Mouse (Mus musculus) liver, embryonic 13.5 days (tissue): Measurements from ENCODE around the gene Chst15. TPM values are rescaled to one million over a fixed set of nuclear protein-coding genes. Genes with fewer than 3 reads are reported as not detected.

Source experiments
- ATAC-seq: fragments of 200-750 bp; cut with Nextera tagmentation; 2 replicates; pipeline ENCODE4 v1.8.0; 2017; ENCODE audit warnings: low read depth, mild to moderate bottlenecking, moderate number of reproducible peaks, moderate library complexity
- DNase-seq: peaks from one replicate; pipeline ENCODE4 v3.0.0; 2022
- H3K27ac ChIP-seq: fragments of 300-500 bp; sonication (generic); 2 replicates; pipeline ENCODE4 v1.5.1; 2015; ENCODE audit warnings: moderate library complexity, mild to moderate bottlenecking, inconsistent platforms
- H3K27me3 ChIP-seq: fragments of 300-500 bp; sonication (generic); 2 replicates; pipeline ENCODE4 v1.6.1; 2015; ENCODE audit warnings: mild to moderate bottlenecking, inconsistent platforms
- H3K36me3 ChIP-seq: fragments of 300-500 bp; sonication (generic); 2 replicates; pipeline ENCODE4 v1.6.1; 2015; ENCODE audit warnings: mild to moderate bottlenecking, inconsistent platforms
- H3K4me1 ChIP-seq: fragments of 300-500 bp; sonication (generic); replicated peaks from 2 replicates; pipeline ENCODE4 v1.6.1; 2015; ENCODE audit warnings: inconsistent platforms
- H3K4me2 ChIP-seq: fragments of 300-500 bp; sonication (generic); 2 replicates; pipeline ENCODE4 v1.6.1; 2015; ENCODE audit warnings: inconsistent platforms, mild to moderate bottlenecking, moderate library complexity
- H3K4me3 ChIP-seq: fragments of 300-500 bp; sonication (generic); replicated peaks from 2 replicates; pipeline ENCODE4 v1.5.1; 2015; ENCODE audit warnings: mild to moderate bottlenecking, inconsistent platforms
- H3K9ac ChIP-seq: fragments of 300-500 bp; sonication (generic); 2 replicates; pipeline ENCODE4 v1.6.1; 2015; ENCODE audit warnings: mild to moderate bottlenecking, inconsistent platforms
- H3K9me3 ChIP-seq: fragments of 300-500 bp; sonication (generic); replicated peaks from 2 replicates; pipeline ENCODE4 v1.6.1; 2016; ENCODE audit warnings: inconsistent platforms
- WGBS: fragments of 180-500 bp; shearing (Covaris S2); methylation state at CpG from one replicate; pipeline ENCODE4 v1.1.7; 2015; ENCODE audit not compliant: insufficient replicate concordance; 5-methylcytosine and 5-hydroxymethylcytosine counted together
- polyA plus RNA-seq: library from polyadenylated mRNA; unstranded; fragments of >200 nt; fragmentation: Nextera tagmentation; extraction: Ambion mirVana; gene quantifications from 2 replicates; pipeline ENCODE4 v1.2.1, GENCODE M21; 2015

The Chst15 gene
- polyA plus RNA-seq, 1 experiment from 2014 or later: 4.6 TPM

GRCm38 (mm10) chr7:132349075-132349572 is 32.1 kb upstream of the Chst15 start:
- H3K9me3 ChIP-seq: no peaks in the 10 kb centered on the region
- peaks cover 8% of the 10 kb centered on the region; the same call in 1 of the 2 replicates for H3K4me1 ChIP-seq
- DNase-seq (no peak), ATAC-seq (no peak)
- H3K27ac ChIP-seq: no peak overlapping the region
- H3K36me3 ChIP-seq: no peaks in the 10 kb centered on the region
- H3K9ac ChIP-seq: no peak overlapping the region
- H3K4me2 ChIP-seq: no peak overlapping the region
- H3K4me3 ChIP-seq: no peak overlapping the region
- WGBS: 67% methylated on average over 6 of the region's 6 CpGs
- no peaks in the 10 kb centered on the region for H3K27me3 ChIP-seq

DNA sequence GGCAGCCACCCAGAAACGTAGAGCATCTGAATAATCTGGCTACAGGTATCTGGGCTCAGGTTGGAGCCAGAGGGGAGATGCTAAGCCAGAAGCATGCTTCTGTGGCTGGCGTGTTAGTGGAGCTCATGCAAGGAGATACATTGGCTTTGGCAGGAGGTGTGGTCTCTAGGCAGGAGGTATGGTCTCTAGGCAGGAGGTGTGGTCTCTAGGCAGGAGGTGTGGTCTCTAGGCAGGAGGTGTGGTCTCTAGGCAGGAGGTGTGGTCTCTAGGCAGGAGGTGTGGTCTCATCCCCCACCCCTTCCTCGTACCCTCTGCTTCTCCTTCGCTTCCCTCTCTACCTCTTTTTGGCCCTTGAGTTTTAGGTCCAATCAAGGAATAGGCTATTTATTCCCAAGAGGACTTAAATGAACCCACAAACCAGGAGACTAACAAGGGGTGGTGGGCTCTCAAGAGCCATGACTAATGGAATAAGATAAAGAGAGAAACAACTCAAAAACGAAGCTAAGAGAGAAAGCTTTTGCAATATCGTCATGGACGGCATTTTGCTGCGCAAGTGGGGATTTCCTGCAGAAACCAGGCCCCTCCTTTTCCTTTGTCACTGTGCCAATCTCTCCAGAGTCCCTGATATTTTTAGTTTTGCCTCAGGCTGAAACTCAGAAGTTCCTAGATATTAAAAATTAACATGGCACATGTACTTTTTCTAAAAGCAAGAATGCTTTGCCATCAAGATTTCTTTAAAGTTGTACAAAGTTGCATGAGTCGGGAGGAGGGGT is 30.4 kb upstream of the Chst15 start:
- no peak for ATAC-seq
- Histone ChIP-seq H3K4me2 (no peak overlapping the region), H3K4me1 (peaks cover 14% of the 10 kb centered on the region; the same call in 1 of the 2 replicates), H3K9ac (no peak overlapping the region), H3K9me3 (no peaks in the 10 kb centered on the region), H3K27ac (no peak overlapping the region), H3K36me3 (no peaks in the 10 kb centered on the region), H3K4me3 (no peak overlapping the region), H3K27me3 (no peaks in the 10 kb centered on the region)
- WGBS: 47% methylated on average over 9 of the region's 9 CpGs
- DNase-seq: no peak

DNA sequence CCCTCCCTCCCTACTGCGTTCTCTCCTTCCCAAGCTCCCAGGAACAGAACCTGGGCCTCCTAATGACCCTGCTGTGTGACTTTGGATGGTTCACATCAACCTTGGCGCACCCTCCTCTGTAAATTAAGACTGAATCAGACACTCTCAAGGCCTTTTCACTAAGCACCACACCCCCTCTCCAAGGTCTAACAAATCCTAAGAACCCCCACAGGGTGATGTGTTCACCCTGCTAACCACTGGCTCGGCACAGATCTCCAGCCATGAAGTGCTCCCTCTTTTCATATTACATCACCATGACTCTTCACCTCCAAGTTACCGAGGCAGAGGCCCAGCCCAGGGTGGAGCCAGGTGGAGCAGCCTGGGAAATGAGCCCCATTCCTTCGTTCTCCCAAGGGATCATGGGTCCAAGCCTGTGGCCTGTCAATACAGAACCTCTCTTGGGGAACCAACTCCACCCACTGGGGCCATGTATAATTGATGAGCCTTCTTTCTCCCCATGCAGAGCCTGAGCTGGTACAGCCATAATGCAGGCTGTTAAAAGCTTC is 28.6 kb upstream of the Chst15 start:
- WGBS: 63% methylated on average over 5 of the region's 5 CpGs
- no peak overlapping the region for H3K4me2 ChIP-seq
- no peaks in the 10 kb centered on the region for H3K9me3 ChIP-seq
- peaks cover 14% of the 10 kb centered on the region; the same call in 1 of the 2 replicates for H3K4me1 ChIP-seq
- no peak overlapping the region for H3K27ac ChIP-seq
- no peak overlapping the region for H3K9ac ChIP-seq
- no peak for ATAC-seq
- H3K27me3 ChIP-seq: no peaks in the 10 kb centered on the region
- H3K4me3 ChIP-seq: no peak overlapping the region
- H3K36me3 ChIP-seq: no peaks in the 10 kb centered on the region
- no peak for DNase-seq

GRCm38 (mm10) chr7:132344606-132345005 is 27.6 kb upstream of the Chst15 start:
- Histone ChIP-seq H3K4me3 (no peak overlapping the region), H3K9ac (no peak overlapping the region), H3K27me3 (no peaks in the 10 kb centered on the region), H3K9me3 (no peaks in the 10 kb centered on the region), H3K4me1 (peaks cover 14% of the 10 kb centered on the region; the same call in 1 of the 2 replicates), H3K27ac (no peak overlapping the region), H3K36me3 (no peaks in the 10 kb centered on the region), H3K4me2 (no peak overlapping the region)
- no peak for ATAC-seq
- DNase-seq: no peak
- 45% methylated on average over 4 of the region's 4 CpGs for WGBS

DNA sequence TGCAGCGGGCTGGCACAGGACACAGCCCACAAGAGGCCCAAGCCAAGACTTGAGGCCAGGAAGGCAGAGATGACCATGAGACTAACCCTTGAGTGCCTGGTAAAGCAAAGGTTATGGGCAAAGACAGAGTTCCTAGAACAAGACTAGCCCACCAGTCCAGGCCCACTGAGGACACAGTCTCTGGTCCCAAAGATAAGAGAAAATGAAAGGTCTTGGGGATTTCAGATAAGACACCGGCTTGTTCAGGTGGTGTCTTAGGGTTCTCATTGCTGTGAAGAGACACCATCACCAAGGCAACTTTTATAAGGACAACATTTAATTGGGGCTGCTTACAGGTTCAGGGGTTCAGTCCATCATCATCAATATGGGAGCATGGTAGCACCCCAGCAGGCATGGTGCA is 26.9 kb upstream of the Chst15 start:
- Histone ChIP-seq H3K27me3 (no peaks in the 10 kb centered on the region), H3K4me3 (no peak overlapping the region), H3K4me2 (no peak overlapping the region), H3K9ac (no peak overlapping the region), H3K9me3 (no peaks in the 10 kb centered on the region), H3K36me3 (no peaks in the 10 kb centered on the region), H3K27ac (no peak overlapping the region), H3K4me1 (peaks cover 17% of the 10 kb centered on the region)
- 49% methylated on average over 2 of the region's 2 CpGs for WGBS
- ATAC-seq (no peak), DNase-seq (no peak)

DNA sequence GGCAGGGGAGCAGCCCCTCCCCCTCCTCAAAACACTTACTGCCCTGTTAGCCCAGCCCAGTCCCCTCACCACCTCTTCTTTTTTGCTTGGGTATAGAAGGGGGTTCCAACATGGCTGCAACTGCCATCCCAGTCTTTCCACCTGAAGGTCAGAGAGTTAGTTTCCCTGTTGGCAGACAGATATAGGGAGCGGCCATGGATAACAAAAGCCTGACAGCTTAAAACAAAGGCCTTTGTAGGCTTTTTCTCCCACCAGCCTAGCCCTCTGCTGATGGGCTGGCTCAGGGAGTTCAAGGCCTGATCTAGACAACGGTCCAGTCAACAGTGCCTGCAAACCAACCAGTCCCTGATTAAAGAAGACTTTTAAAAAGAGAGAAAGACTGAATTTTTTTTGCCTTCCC is 26.1 kb upstream of the Chst15 start:
- H3K9ac ChIP-seq: no peak overlapping the region
- no peaks in the 10 kb centered on the region for H3K27me3 ChIP-seq
- no peak overlapping the region for H3K27ac ChIP-seq
- WGBS: 61% methylated on average over 2 of the region's 2 CpGs
- ATAC-seq: no peak
- H3K4me1 ChIP-seq: peaks cover 23% of the 10 kb centered on the region
- no peak overlapping the region for H3K4me3 ChIP-seq
- H3K36me3 ChIP-seq: no peaks in the 10 kb centered on the region
- DNase-seq: no peak
- no peaks in the 10 kb centered on the region for H3K9me3 ChIP-seq
- no peak overlapping the region for H3K4me2 ChIP-seq

DNA sequence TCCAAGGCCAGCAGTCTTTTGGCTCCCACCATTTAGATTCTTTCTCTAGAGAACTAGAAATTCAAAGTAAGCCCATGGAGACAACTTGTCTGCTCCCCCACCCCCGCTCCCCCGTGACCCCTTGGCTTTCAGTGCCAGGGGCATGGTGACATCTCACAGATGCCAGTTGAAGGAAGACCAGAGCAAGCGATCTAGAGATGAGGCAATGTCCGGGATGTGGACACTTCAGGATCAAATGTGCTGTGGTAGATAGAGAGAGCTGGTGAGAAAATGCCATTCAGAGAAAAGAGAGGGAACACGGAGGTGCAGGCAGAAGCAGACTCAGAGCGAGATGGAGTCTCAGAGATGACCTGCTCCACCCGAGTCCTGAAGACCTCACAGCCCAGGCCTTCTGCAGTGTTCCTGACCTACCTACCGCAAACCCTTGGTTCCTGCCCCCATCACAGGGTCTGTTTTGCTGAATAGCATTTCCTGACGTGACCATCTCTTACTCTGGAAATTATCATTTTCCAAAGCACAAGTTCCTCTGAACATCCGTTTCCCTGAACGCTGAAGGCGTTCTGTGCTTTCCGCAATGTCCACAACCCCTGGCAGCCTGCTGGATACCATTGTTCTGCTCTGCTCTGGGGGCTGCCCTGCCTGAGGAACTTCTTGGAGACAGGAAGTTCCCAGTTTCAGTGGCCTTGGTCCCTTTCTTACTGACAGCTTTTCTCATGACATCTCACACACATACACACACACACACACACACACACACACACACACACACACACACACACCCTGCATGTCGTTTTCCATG is 22.2 kb upstream of the Chst15 start:
- peak; percentile 47 for ATAC-seq
- Histone ChIP-seq H3K27me3 (no peaks in the 10 kb centered on the region), H3K9me3 (no peaks in the 10 kb centered on the region), H3K4me2 (no peak overlapping the region), H3K9ac (no peak overlapping the region), H3K4me1 (peaks cover 28% of the 10 kb centered on the region), H3K27ac (peak overlapping the region; percentile 41), H3K4me3 (no peak overlapping the region), H3K36me3 (no peaks in the 10 kb centered on the region)
- DNase-seq: no peak
- WGBS: 43% methylated on average over 14 of the region's 14 CpGs

GRCm38 (mm10) chr7:132338350-132338749 is 21.3 kb upstream of the Chst15 start:
- WGBS: 42% methylated on average over 6 of the region's 6 CpGs
- Histone ChIP-seq H3K36me3 (no peaks in the 10 kb centered on the region), H3K9me3 (no peaks in the 10 kb centered on the region), H3K9ac (no peak overlapping the region), H3K4me1 (peaks cover 24% of the 10 kb centered on the region), H3K4me2 (no peak overlapping the region), H3K27ac (no peak overlapping the region), H3K4me3 (no peak overlapping the region), H3K27me3 (no peaks in the 10 kb centered on the region)
- DNase-seq (no peak), ATAC-seq (no peak)

GRCm38 (mm10) chr7:132337268-132337917 is 20.4 kb upstream of the Chst15 start:
- no peak overlapping the region for H3K4me3 ChIP-seq
- WGBS: 77% methylated on average over 11 of the region's 11 CpGs
- no peak overlapping the region for H3K4me2 ChIP-seq
- no peaks in the 10 kb centered on the region for H3K36me3 ChIP-seq
- no peaks in the 10 kb centered on the region for H3K9me3 ChIP-seq
- no peak overlapping the region for H3K9ac ChIP-seq
- DNase-seq (no peak), ATAC-seq (no peak)
- no peaks in the 10 kb centered on the region for H3K27me3 ChIP-seq
- H3K4me1 ChIP-seq: peaks cover 28% of the 10 kb centered on the region
- H3K27ac ChIP-seq: no peak overlapping the region

DNA sequence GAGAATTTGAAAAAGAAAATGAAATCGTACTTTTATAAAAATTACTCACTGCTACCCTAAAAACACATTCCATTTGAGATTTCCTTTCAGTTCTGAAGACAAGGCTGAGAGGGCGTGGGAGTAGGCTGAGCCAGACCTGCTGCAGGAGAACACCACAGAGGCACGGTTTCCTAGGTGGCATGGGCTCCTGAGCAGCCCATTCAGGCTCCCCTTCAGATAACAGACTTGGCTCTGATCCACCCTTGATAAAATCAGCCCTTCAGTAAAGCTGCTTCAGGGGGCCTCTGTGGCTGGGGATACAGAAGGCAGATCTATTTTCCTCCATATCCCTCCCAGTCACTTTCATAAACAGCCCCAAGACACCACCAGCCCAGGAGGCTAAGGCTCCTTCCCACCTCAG is 19.8 kb upstream of the Chst15 start:
- Histone ChIP-seq H3K4me2 (no peak overlapping the region), H3K9ac (no peak overlapping the region), H3K36me3 (no peaks in the 10 kb centered on the region), H3K4me1 (peaks cover 28% of the 10 kb centered on the region), H3K4me3 (no peak overlapping the region), H3K9me3 (no peaks in the 10 kb centered on the region), H3K27me3 (no peaks in the 10 kb centered on the region), H3K27ac (no peak overlapping the region)
- no peak; the same call in 1 of the 2 replicates for ATAC-seq
- no peak for DNase-seq
- WGBS: 34% methylated on average over 3 of the region's 3 CpGs

GRCm38 (mm10) chr7:132335367-132335766 is 18.3 kb upstream of the Chst15 start:
- no peak overlapping the region for H3K4me3 ChIP-seq
- ATAC-seq (0 out of 2 replicates have a peak, but pooled peaks have one; percentile 18), DNase-seq (no peak)
- H3K9me3 ChIP-seq: no peaks in the 10 kb centered on the region
- 32% methylated on average over 4 of the region's 4 CpGs for WGBS
- H3K4me2 ChIP-seq: no peak overlapping the region
- H3K27ac ChIP-seq: no peak overlapping the region
- peaks cover 28% of the 10 kb centered on the region for H3K4me1 ChIP-seq
- no peaks in the 10 kb centered on the region for H3K27me3 ChIP-seq
- no peaks in the 10 kb centered on the region for H3K36me3 ChIP-seq
- H3K9ac ChIP-seq: no peak overlapping the region
